Mouse (Mus musculus): ENCODE results near the gene Bcan. TPM values are rescaled to one million over a fixed set of nuclear protein-coding genes. Genes with fewer than 3 reads are reported as not detected.

Bcan gene
- total and polyA plus RNA-seq, 3 experiments = 0.04 TPM; not detected in 2

DNA sequence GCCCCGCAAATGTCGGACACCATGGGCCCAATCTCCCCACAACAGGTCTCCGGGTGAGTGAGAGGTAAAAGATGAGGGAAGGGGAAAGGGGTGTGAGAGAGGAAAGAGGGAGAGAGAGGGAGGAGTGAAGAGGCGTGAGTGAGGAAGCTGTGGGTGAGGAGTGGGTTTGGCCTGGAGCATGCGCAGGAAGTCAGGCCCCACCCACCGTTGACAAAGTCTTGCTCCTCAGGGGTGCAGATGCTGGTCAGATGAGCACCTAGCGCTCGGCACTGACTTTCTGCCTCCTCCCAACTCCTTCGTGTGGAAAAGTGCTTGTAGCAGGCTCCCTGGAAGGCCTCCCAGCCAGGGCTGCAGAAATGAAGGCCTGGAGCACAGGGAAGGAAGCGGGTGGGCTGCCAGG, 10.1 kb downstream of the Bcan start:
- no peak for DNase-seq (ENCODE audit: extremely low read depth)
- Histone ChIP-seq H3K36me3 (replicated peaks in 1 of 2; ENCODE audit: control insufficient read depth in 1 of 2, insufficient read depth in 1 of 2, low read length in 1 of 2) (no peaks in the 10 kb centered on the region), H3K27ac (ENCODE audit: insufficient read depth, low read depth) (no peak overlapping the region), H3K79me2 (replicated peaks; ENCODE audit: control insufficient read depth, extremely low read depth, insufficient read depth, poor library complexity, severe bottlenecking) (no peaks in the 10 kb centered on the region), H3K4me2 (ENCODE audit: insufficient read depth, low read depth, poor library complexity, severe bottlenecking) (no peak overlapping the region), H3K27me3 (replicated peaks) (peaks cover 66% of the 10 kb centered on the region), H3K9me3 (replicated peaks; ENCODE audit: low read length) (no peaks in the 10 kb centered on the region), H3K9ac (ENCODE audit: insufficient read depth, low read depth) (no peak overlapping the region), H3K4me3 (replicated peaks in 1 of 3; ENCODE audit: low read depth in 2 of 3, low read length in 2 of 3, poor library complexity in 1 of 3) (no peak overlapping the region), H3K4me1 (ENCODE audit: control insufficient read depth in 1 of 2, insufficient read depth in 2 of 2) (peaks cover 2 to 32% of the 10 kb centered on the region in 2 experiments; a peak in 3 of 4 replicates)
- dilution Hi-C loops (cut with MboI; ENCODE audit: extremely low pct_ligation_motif_present, extremely low pct_unique_long_range_greater_than_20kb, low sequenced_read_pairs) (no loop called here), in situ Hi-C loops (cut with MboI; ENCODE audit: low pct_ligation_motif_present, low pct_unique_long_range_greater_than_20kb, low sequenced_read_pairs) (no loop called here)
- TF ChIP-seq SMC3 (IDR thresholded peaks at IDR 0.05; ENCODE audit: low read depth, low read length) (no peak), NRF1 (IDR thresholded peaks at IDR 0.05; ENCODE audit: low read depth, low read length) (peak; percentile 77)

DNA sequence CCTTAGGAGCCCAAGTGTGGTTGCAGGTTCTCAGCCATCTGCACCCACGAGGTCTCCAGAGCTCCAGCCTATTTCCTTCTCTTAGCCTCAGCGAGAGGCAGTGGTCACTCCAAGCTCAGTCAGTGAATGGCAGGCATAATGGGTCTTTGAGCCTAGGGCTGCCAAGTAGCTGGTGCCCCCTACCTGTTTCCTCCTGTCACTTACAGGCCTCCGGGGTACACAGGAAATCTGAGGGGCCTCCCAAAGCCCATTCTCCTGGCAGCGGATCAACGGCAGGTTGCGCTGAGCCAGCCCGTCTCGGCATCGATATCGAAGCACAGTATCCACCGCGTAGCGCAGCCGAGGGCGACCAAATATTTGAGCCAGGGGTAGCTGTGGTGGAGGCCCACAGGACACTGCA, 12.0 kb downstream of the Bcan start:
- in situ Hi-C loops (cut with MboI; ENCODE audit: low pct_ligation_motif_present, low pct_unique_long_range_greater_than_20kb, low sequenced_read_pairs) = no loop called here
- H3K4me1 ChIP-seq (ENCODE audit: control insufficient read depth in 1 of 2, insufficient read depth in 2 of 2) = peaks cover 11 to 49% of the 10 kb centered on the region in 2 experiments
- H3K9ac ChIP-seq (ENCODE audit: insufficient read depth, low read depth) = no peak overlapping the region; the same call in 1 of the 2 replicates

DNA sequence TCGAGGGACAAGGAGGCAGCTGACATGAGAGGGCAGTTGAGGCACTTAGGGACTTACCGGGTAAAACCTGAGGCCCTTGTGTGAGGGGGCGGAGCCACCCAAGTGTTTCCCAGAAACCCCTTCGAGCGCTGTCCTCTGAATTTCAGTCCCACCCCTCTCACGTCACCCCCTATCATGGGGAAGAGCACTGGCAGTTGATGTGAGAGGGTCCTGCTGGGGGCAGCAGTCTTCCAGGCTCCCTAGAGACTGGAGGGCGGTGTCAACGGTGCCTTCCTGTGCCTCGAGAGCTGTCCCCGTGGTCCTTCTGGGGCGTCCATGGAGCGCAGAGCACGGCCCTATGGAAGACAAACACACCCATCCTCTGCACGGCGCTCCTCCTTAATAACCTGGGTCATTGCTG, 12.4 kb downstream of the Bcan start:
- no peaks in the 10 kb centered on the region for H3K79me2 ChIP-seq (replicated peaks; ENCODE audit: control insufficient read depth, extremely low read depth, insufficient read depth, poor library complexity, severe bottlenecking)
- peak overlapping the region; percentile 20; the same call in 1 of the 2 replicates for H3K27ac ChIP-seq (ENCODE audit: insufficient read depth, low read depth)
- H3K9ac ChIP-seq (ENCODE audit: insufficient read depth, low read depth) = peak overlapping the region; percentile 69
- H3K36me3 ChIP-seq (replicated peaks in 1 of 2; ENCODE audit: control insufficient read depth in 1 of 2, insufficient read depth in 1 of 2, low read length in 1 of 2) = no peaks in the 10 kb centered on the region
- DNase-seq (ENCODE audit: extremely low read depth) = peak; percentile 91
- H3K27me3 ChIP-seq (replicated peaks) = peaks cover 46% of the 10 kb centered on the region
- dilution Hi-C loops (cut with MboI; ENCODE audit: extremely low pct_ligation_motif_present, extremely low pct_unique_long_range_greater_than_20kb, low sequenced_read_pairs) = no loop called here
- H3K4me3 ChIP-seq (replicated peaks in 1 of 3; ENCODE audit: low read depth in 2 of 3, low read length in 2 of 3, poor library complexity in 1 of 3) = peak overlapping the region; percentile 30 to 49 (median 46)
- no peaks in the 10 kb centered on the region for H3K9me3 ChIP-seq (replicated peaks; ENCODE audit: low read length)
- in situ Hi-C loops (cut with MboI; ENCODE audit: low pct_ligation_motif_present, low pct_unique_long_range_greater_than_20kb, low sequenced_read_pairs) = no loop called here
- H3K4me1 ChIP-seq (ENCODE audit: control insufficient read depth in 1 of 2, insufficient read depth in 2 of 2) = peaks cover 15 to 53% of the 10 kb centered on the region in 2 experiments
- H3K4me2 ChIP-seq (ENCODE audit: insufficient read depth, low read depth, poor library complexity, severe bottlenecking) = peak overlapping the region; percentile 85
- TF ChIP-seq USF2 (conservative IDR thresholded peaks at IDR 0.05; ENCODE audit: low read depth, low read length) = no peak
- no peak for TF ChIP-seq USF1 (IDR thresholded peaks at IDR 0.05; ENCODE audit: low read depth, low read length)
- TF ChIP-seq PAX5 (IDR thresholded peaks at IDR 0.05; ENCODE audit: low read length) = no peak
- 0 out of 2 replicates have a peak, but pooled peaks have one; percentile 31 for TF ChIP-seq TBP (conservative IDR thresholded peaks at IDR 0.05; ENCODE audit: low read depth, low read length)
- TF ChIP-seq MXI1 (IDR thresholded peaks at IDR 0.05; ENCODE audit: low read depth, low read length) = no peak
- no peak for TF ChIP-seq CHD1 (IDR thresholded peaks at IDR 0.05; ENCODE audit: low read depth, low read length)
- no peak for TF ChIP-seq E2F4 (IDR thresholded peaks at IDR 0.05; ENCODE audit: insufficient replicate concordance, low read depth, low read length)
- no peak for TF ChIP-seq ELF1 (IDR thresholded peaks at IDR 0.05; ENCODE audit: low read depth, low read length)
- TF ChIP-seq POLR2A (IDR thresholded peaks at IDR 0.05; ENCODE audit: low read depth, low read length) = peak; percentile 74
- no peak for TF ChIP-seq ZKSCAN1 (IDR thresholded peaks at IDR 0.05; ENCODE audit: borderline replicate concordance, low read depth, low read length)
- TF ChIP-seq JUND (conservative IDR thresholded peaks at IDR 0.05; ENCODE audit: low read depth, low read length) = no peak
- TF ChIP-seq TCF12 (IDR thresholded peaks at IDR 0.05; ENCODE audit: low read depth, low read length) = peak; percentile 54; the same call in 1 of the 2 replicates
- no peak for TF ChIP-seq GABPA (IDR thresholded peaks at IDR 0.05; ENCODE audit: insufficient replicate concordance, low read depth, low read length)
- TF ChIP-seq EP300 (IDR thresholded peaks at IDR 0.05; ENCODE audit: low read length) = no peak
- TF ChIP-seq CHD2 (IDR thresholded peaks at IDR 0.05; ENCODE audit: low read length) = no peak
- TF ChIP-seq NRF1 (IDR thresholded peaks at IDR 0.05; ENCODE audit: low read depth, low read length) = no peak
- no peak for TF ChIP-seq ZC3H11A (IDR thresholded peaks at IDR 0.05; ENCODE audit: low read depth, low read length)
- TF ChIP-seq POLR2AphosphoS2 (IDR thresholded peaks at IDR 0.05; ENCODE audit: low read depth, low read length) = no peak
- TF ChIP-seq MYC (IDR thresholded peaks at IDR 0.05; ENCODE audit: low read depth, low read length) = no peak
- no peak for TF ChIP-seq MAFK (IDR thresholded peaks at IDR 0.05; ENCODE audit: insufficient replicate concordance, low read length)
- TF ChIP-seq SIN3A (IDR thresholded peaks at IDR 0.05; ENCODE audit: low read length) = no peak
- 0 out of 2 replicates have a peak, but pooled peaks have one; percentile 37 for TF ChIP-seq KAT2A (IDR thresholded peaks at IDR 0.05; ENCODE audit: insufficient replicate concordance, low read length)
- TF ChIP-seq NELFE (IDR thresholded peaks at IDR 0.05; ENCODE audit: low read depth, low read length) = peak; percentile 63
- no peak for TF ChIP-seq MEF2A (IDR thresholded peaks at IDR 0.05; ENCODE audit: borderline replicate concordance, low read depth, low read length)

More for the DNA sequence above, 12.0 kb downstream of the Bcan start:
- peak overlapping the region; percentile 85 for H3K4me2 ChIP-seq (ENCODE audit: insufficient read depth, low read depth, poor library complexity, severe bottlenecking)
- no peak for DNase-seq (ENCODE audit: extremely low read depth)
- H3K27me3 ChIP-seq (replicated peaks) = peaks cover 50% of the 10 kb centered on the region
- no peak for TF ChIP-seq HCFC1 (IDR thresholded peaks at IDR 0.05; ENCODE audit: low read depth, low read length)
- no peak for TF ChIP-seq NRF1 (IDR thresholded peaks at IDR 0.05; ENCODE audit: low read depth, low read length)
- TF ChIP-seq CTCF (conservative IDR thresholded peaks at IDR 0.05 in 1 of 2, IDR thresholded peaks at IDR 0.05 in 1 of 2; ENCODE audit: low read depth in 2 of 2, low read length in 2 of 2) = peak in 1 of 2 experiments; percentile 21; a peak in 2 of 4 replicates
- H3K79me2 ChIP-seq (replicated peaks; ENCODE audit: control insufficient read depth, extremely low read depth, insufficient read depth, poor library complexity, severe bottlenecking) = no peaks in the 10 kb centered on the region
- no peaks in the 10 kb centered on the region for H3K9me3 ChIP-seq (replicated peaks; ENCODE audit: low read length)
- H3K36me3 ChIP-seq (replicated peaks in 1 of 2; ENCODE audit: control insufficient read depth in 1 of 2, insufficient read depth in 1 of 2, low read length in 1 of 2) = no peaks in the 10 kb centered on the region
- H3K4me3 ChIP-seq (replicated peaks in 1 of 3; ENCODE audit: low read depth in 2 of 3, low read length in 2 of 3, poor library complexity in 1 of 3) = peak overlapping the region; percentile 30 to 49 (median 36)
- H3K27ac ChIP-seq (ENCODE audit: insufficient read depth, low read depth) = no peak overlapping the region
- dilution Hi-C loops (cut with MboI; ENCODE audit: extremely low pct_ligation_motif_present, extremely low pct_unique_long_range_greater_than_20kb, low sequenced_read_pairs) = no loop called here
